Mouse (Mus musculus): ENCODE results near the gene Nadk.

GRCm38 (mm10) chr4:155559454-155559853 lies 2.7 kb upstream of the Nadk start:
- TF ChIP-seq GATA1 (IDR thresholded peaks at IDR 0.05; ENCODE audit: borderline replicate concordance, low read length) (no peak), FLI1 (IDR thresholded peaks at IDR 0.05; ENCODE audit: low read length) (no peak)
